Mouse (Mus musculus) ES-Bruce4 (cell line): ENCODE results near the gene Igsf8.

Experiments
- CTCF ChIP-seq: IDR thresholded peaks from one replicate; pipeline ENCODE4 v1.8.1; 2011; ENCODE audit warnings: low read depth, low read length
- POLR2A ChIP-seq: IDR thresholded peaks from one replicate; pipeline ENCODE4 v1.8.1; 2011; ENCODE audit warnings: low read length; ENCODE audit not compliant: insufficient read depth

GRCm38 (mm10) chr1:172281522-172282254, 20.2 kb downstream of the Igsf8 start:
- no peak for TF ChIP-seq CTCF
- TF ChIP-seq POLR2A, result no peak
